Mouse (Mus musculus) CD4-positive, CD25-positive, alpha-beta regulatory T cell, adult 2 months (primary cell): Measurements from ENCODE around the gene Olfr1313.
"Not testable (repeated sequence)": the region's sequence is repeated elsewhere in the genome, so short reads cannot be mapped to it uniquely, and the experiment has no call there.

Source experiments
- DNase-seq: peaks from one replicate; pipeline ENCODE4 v3.0.0-alpha.2; 2012; ENCODE audit warnings: low read depth, low spot score

Gene Olfr1313

DNA sequence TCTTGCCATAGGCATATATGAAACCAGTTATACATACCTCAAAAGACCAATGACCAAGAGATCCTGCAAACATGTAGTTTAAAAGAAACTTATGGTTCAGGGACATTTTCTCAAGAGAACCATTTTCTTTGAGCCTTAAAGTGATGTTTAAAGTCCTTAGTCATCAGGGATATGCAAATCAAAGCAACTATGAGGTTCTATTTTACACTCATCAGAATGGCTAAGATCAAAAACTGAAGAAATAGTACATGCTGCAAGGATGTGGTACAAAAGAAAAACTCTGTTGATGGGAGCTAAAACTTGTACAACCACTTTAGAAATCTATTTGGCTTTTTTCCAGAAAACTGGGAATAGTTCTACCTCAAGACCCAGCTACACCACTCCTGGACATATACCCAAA lies at the start of gene Olfr1313:
TSS of gene Olfr1313 (minus strand) at position 101 of the 400 bp plus-strand sequence.
- DNase-seq, result no peak

DNA sequence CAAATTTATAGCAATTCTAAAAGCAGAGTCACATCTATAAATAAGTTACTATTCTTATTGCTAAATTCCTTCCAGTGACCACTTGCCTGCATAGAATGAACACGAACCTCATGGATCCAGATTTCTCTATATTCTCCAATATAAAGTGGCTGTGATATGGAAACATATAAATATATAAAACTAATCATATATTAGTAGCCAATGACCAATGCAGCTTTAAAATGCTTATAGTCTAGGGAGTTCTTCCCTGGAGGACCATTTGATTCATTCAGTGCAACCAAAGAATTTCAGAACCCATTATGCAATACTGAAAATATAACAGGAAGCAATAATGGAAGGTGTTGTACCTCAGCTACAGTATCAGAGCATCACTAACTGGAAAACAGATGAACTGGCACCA lies 37.7 kb upstream of the Olfr1313 start, which contains the start of gene Olfr1315-ps1:
TSS of gene Olfr1315-ps1 (minus strand) at position 101 of the 400 bp plus-strand sequence.
- no peak for DNase-seq

DNA sequence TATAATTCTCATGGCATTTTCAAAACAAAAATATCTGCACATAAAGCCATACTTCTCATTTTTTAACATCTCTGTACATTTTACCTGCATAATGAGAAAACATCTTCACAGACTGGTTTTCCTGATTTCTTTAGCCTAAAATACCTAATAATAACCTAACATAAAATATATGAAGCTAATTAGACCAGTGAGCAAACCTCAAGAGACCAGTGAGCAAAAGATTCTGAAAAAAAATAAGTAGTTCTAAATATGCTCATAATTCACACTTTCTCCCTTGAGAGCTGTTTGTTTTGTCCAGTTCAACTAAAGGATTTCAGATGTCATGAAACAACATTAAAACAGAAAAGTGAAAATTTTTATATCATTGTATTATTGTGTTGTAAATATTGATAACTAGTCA lies 19.0 kb upstream of the Olfr1313 start, which contains the start of gene Olfr1314:
TSS of gene Olfr1314 (minus strand) at position 101 of the 400 bp plus-strand sequence.
- DNase-seq, result no peak

DNA sequence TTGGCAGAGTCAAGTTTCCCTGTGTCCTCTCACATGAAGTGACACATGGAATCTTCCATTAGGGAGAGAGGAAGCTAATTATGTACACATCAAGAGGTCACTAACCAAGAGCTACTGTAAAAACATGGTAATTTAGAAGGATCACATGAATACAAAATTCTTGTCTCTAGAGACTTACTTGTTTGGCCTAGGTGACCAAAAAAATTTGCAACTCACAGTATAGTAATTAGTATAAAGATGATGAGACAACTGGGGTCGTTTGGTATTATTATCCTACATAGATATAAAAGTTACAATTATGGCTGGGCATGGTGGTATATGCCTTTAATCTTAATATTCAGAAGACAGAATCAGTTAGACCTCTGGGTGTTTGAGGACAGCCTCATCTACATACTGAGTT lies 27.5 kb downstream of the Olfr1313 start, which contains the start of gene Olfr1312:
TSS of gene Olfr1312 (minus strand) at position 101 of the 400 bp plus-strand sequence.
- DNase-seq, result no peak

DNA sequence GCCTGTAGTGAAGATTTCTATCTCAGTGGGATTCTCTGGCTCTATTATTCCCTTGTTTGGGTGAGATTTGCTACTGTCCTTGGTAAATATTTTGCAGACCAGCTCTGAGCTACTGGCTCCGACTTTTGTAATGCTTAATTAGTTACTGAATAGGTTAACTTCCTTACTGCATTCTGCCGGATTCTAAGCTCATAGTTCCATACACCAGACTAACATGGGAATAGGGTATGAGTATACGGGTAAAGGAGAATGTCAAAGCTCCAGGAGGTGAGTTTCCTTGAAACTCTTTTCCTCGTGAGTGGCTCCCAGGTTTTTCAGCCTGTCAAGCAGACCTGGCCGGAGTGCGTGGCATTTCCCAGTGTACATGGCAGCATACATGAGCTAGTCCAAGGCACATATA lies 50.7 kb downstream of the Olfr1313 start:
- DNase-seq, result not testable (repeated sequence)

DNA sequence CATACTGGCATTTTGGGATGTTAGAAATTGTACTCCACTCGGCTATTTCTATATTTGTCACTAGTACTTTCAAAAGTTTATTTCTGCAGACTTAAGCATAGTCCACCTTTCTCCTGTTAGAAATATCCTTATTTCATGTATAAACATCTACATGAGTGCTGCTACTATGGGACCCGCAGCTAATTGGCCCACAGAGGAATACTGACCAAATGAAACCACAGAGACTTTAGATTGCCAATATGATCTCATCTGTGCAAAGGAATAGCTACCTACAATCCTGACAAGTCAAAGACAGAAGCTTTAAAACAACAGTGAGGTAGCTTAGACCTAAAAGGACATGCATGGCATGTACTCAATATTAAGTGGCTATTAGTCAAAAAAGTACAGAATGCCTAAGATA lies 53.3 kb downstream of the Olfr1313 start, which contains the start of gene Olfr1311:
TSS of gene Olfr1311 (minus strand) at position 101 of the 400 bp plus-strand sequence.
- no peak for DNase-seq
